Comparison of ENCODE assay signal across 9 mouse cellular contexts in genomic region chr4:45771619-45772018, GRCm38 (mm10). TPM values are rescaled to one million over a fixed set of nuclear protein-coding genes. Genes with fewer than 3 reads are reported as not detected.
DNase-seq lines count a peak whose midpoint lies in the region; ATAC-seq and TF ChIP-seq lines count a peak whose summit lies in the region.
"Had no signal": no experiment of that assay in that cellular context is flagged by ENCODE, and none has a peak within 500 bp of the region (broad histone marks: within the 10 kb centered on the region; RNA-seq: fewer than 3 reads in every experiment).

No protein-coding gene starts in this region.

- H3K4me3 ChIP-seq in spleen, adult 2 months (ENCODE audit: extremely low read depth, insufficient read depth, insufficient read length): no peak overlapping the region
- no peak overlapping the region for H3K4me3 ChIP-seq in bone marrow, adult 2 months (replicated peaks; ENCODE audit: control insufficient read depth, low read depth, low read length)
- no peak overlapping the region for H3K4me3 ChIP-seq in intestine, embryonic 15.5 days (replicated peaks)
- H3K4me3 ChIP-seq: liver, embryonic 13.5 days had no signal

- H3K4me1 ChIP-seq in spleen, adult 2 months (ENCODE audit: control insufficient read depth, insufficient read depth, insufficient read length): no peaks in the 10 kb centered on the region
- no peaks in the 10 kb centered on the region for H3K4me1 ChIP-seq in bone marrow, adult 2 months (ENCODE audit: control insufficient read depth, insufficient read depth, low read length)
- H3K4me1 ChIP-seq in intestine, embryonic 15.5 days (replicated peaks): peaks cover 38% of the 10 kb centered on the region

- no peak for DNase-seq in spleen, adult 2 months (ENCODE audit: low read depth in 1 of 2, low spot score in 2 of 2)
- DNase-seq in spleen, adult 12 weeks (ENCODE audit: low spot score): no peak
- DNase-seq in fibroblast of lung, adult 2 months (ENCODE audit: low read depth): peak; percentile 26
- DNase-seq in lung, postnatal 10 days: peak; percentile 73
- DNase-seq in right cerebral cortex, adult 18-20 months: peak; percentile 34
- DNase-seq in gastrocnemius, postnatal 25 days: no peak
- DNase-seq: liver, embryonic 13.5 days had no signal

- H3K27me3 ChIP-seq in spleen, adult 2 months (ENCODE audit: control insufficient read depth, insufficient read depth, low read length): no peaks in the 10 kb centered on the region
- no peaks in the 10 kb centered on the region for H3K27me3 ChIP-seq in intestine, embryonic 15.5 days (replicated peaks)

- no peak overlapping the region for H3K4me2 ChIP-seq in intestine, embryonic 15.5 days (replicated peaks)
- H3K4me2 ChIP-seq: liver, embryonic 13.5 days had no signal

- H3K9me3 ChIP-seq in intestine, embryonic 15.5 days: no peaks in the 10 kb centered on the region
- H3K9me3 ChIP-seq: liver, embryonic 13.5 days had no signal

- no peaks in the 10 kb centered on the region for H3K36me3 ChIP-seq in spleen, adult 2 months (ENCODE audit: control insufficient read depth, insufficient read depth, low read length)
- no peaks in the 10 kb centered on the region for H3K36me3 ChIP-seq in intestine, embryonic 15.5 days
- H3K36me3 ChIP-seq: liver, embryonic 13.5 days had no signal

- no peak overlapping the region for H3K9ac ChIP-seq in intestine, embryonic 15.5 days
- H3K9ac ChIP-seq: liver, embryonic 13.5 days had no signal

- WGBS in spleen, adult 2 months: 4% methylated on average over 5 of the region's 5 CpGs
- WGBS in bone marrow, adult 2 months: 1% methylated on average over 5 of the region's 5 CpGs
- 4% methylated on average over 5 of the region's 5 CpGs for WGBS in intestine, embryonic 15.5 days

- ATAC-seq in intestine, embryonic 15.5 days: 0 out of 2 replicates have a peak, but pooled peaks have one; percentile 31

- H3K27ac ChIP-seq in spleen, adult 2 months (ENCODE audit: insufficient read depth, low read length): no peak overlapping the region
- H3K27ac ChIP-seq in bone marrow, adult 2 months (ENCODE audit: control insufficient read depth, insufficient read depth, low read depth, low read length, poor library complexity): no peak overlapping the region
- no peak overlapping the region for H3K27ac ChIP-seq in intestine, embryonic 15.5 days
- H3K27ac ChIP-seq: liver, embryonic 13.5 days had no signal

- TF ChIP-seq CTCF in spleen, adult 2 months (IDR thresholded peaks at IDR 0.05; ENCODE audit: extremely low read depth, insufficient read depth, insufficient read length, insufficient replicate concordance): peak; percentile 2; the same call in 1 of the 2 replicates
- TF ChIP-seq CTCF in bone marrow, adult 2 months (IDR thresholded peaks at IDR 0.05; ENCODE audit: control insufficient read depth, insufficient read depth, low read length): peak; percentile 39; the same call in 1 of the 2 replicates

- TF ChIP-seq POLR2A in spleen, adult 2 months (IDR thresholded peaks at IDR 0.05; ENCODE audit: low read depth, low read length): no peak
- no peak for TF ChIP-seq POLR2A in bone marrow, adult 2 months (IDR thresholded peaks at IDR 0.05; ENCODE audit: borderline replicate concordance, control insufficient read depth, low read depth, low read length)

RNA-seq across cellular contexts. Expression of gene Aldh1b1, which starts 27.2 kb away (rescaled TPM):
- 4.1 and 5.5 TPM in 2 replicates for polyA plus RNA-seq in spleen, adult 2 months (2012; rRNA removed)
- polyA plus RNA-seq in bone marrow, adult 2 months (2011; ENCODE audit: insufficient read depth, insufficient read length, low replicate concordance, missing spikeins): 2.3 and 13.1 TPM in 2 replicates
- 428 and 484 TPM in 2 replicates for polyA plus RNA-seq in intestine, embryonic 15.5 days (2015; fragmentation: Nextera tagmentation; extraction: Ambion mirVana)
- under 1 TPM; 0.51 to 0.77 TPM for total RNA-seq in gastrocnemius, postnatal 25 days (2021)

RNA-seq across cellular contexts. Expression of gene Igfbpl1, which starts 55.1 kb away (rescaled TPM):
- polyA plus RNA-seq in spleen, adult 2 months (2012; rRNA removed): 0.05 TPM in 1 of 2 replicates, not detected in the other
- polyA plus RNA-seq in bone marrow, adult 2 months (2011; ENCODE audit: insufficient read depth, insufficient read length, low replicate concordance, missing spikeins): 1.6 TPM in 1 of 2 replicates, not detected in the other
- polyA plus RNA-seq in intestine, embryonic 15.5 days (2015; fragmentation: Nextera tagmentation; extraction: Ambion mirVana): 0.42 and 0.53 TPM in 2 replicates
- not detected for total RNA-seq in gastrocnemius, postnatal 25 days (2021)

Comparison
In these comparisons a context has a peak if more than half of its experiments do, and no peak if none do; other contexts are left out.
1. DNase-seq: peak in fibroblast of lung, adult 2 months (single experiment), lung, postnatal 10 days (single experiment) and right cerebral cortex, adult 18-20 months (single experiment); none in spleen, adult 2 months (0 of 2), spleen, adult 12 weeks (single experiment) and gastrocnemius, postnatal 25 days (single experiment).
2. RNA of gene Aldh1b1, which starts 27.2 kb away (polyA plus RNA-seq): 428 to 484 TPM in intestine, embryonic 15.5 days; 2.3 to 13.1 TPM in bone marrow, adult 2 months and 4.1 to 5.5 TPM in spleen, adult 2 months; every median in the first group is over 10 times any median in the second.